Mouse (Mus musculus) neural tube, embryonic 12.5 days (tissue): Measurements from ENCODE around the gene Mavs. TPM values are rescaled to one million over a fixed set of nuclear protein-coding genes. Genes with fewer than 3 reads are reported as not detected.

Experiments
- ATAC-seq: fragments of 200-750 bp; cut with Nextera tagmentation; 2 replicates; pipeline ENCODE4 v1.8.0; 2017; ENCODE audit warnings: low read depth, mild to moderate bottlenecking, moderate TSS enrichment, moderate library complexity; ENCODE audit not compliant: low FRiP score
- H3K27ac ChIP-seq: fragments of 300-500 bp; sonication (generic); 2 replicates; pipeline ENCODE4 v1.5.1; 2016
- H3K27me3 ChIP-seq: fragments of 300-500 bp; sonication (generic); replicated peaks from 2 replicates; pipeline ENCODE4 v1.6.1; 2016; ENCODE audit warnings: mild to moderate bottlenecking
- H3K36me3 ChIP-seq: fragments of 300-500 bp; sonication (generic); 2 replicates; pipeline ENCODE4 v1.6.1; 2016; ENCODE audit warnings: mild to moderate bottlenecking
- H3K4me1 ChIP-seq: fragments of 300-500 bp; sonication (generic); 2 replicates; pipeline ENCODE4 v1.6.1; 2016
- H3K4me2 ChIP-seq: fragments of 300-500 bp; sonication (generic); replicated peaks from 2 replicates; pipeline ENCODE4 v1.6.1; 2016; ENCODE audit warnings: mild to moderate bottlenecking
- H3K4me3 ChIP-seq: fragments of 300-500 bp; sonication (generic); 2 replicates; pipeline ENCODE4 v1.5.1; 2016
- H3K9ac ChIP-seq: fragments of 300-500 bp; sonication (generic); 2 replicates; pipeline ENCODE4 v1.6.1; 2016; ENCODE audit warnings: mild to moderate bottlenecking
- H3K9me3 ChIP-seq: fragments of 300-500 bp; sonication (generic); 2 replicates; pipeline ENCODE4 v1.6.1; 2016; ENCODE audit warnings: mild to moderate bottlenecking
- WGBS: fragments of 180-500 bp; shearing (Covaris S2); methylation state at CpG from one replicate; pipeline ENCODE4 v1.1.7; 2016; 5-methylcytosine and 5-hydroxymethylcytosine counted together
- polyA plus RNA-seq: library from polyadenylated mRNA; unstranded; fragments of >200 nt; fragmentation: Nextera tagmentation; extraction: Ambion mirVana; gene quantifications from 2 replicates; pipeline ENCODE4 v1.2.1, GENCODE M21; 2016

The Mavs gene
- 9.5 and 10.3 TPM in 2 replicates for polyA plus RNA-seq

- Histone ChIP-seq H3K4me2 (peak within 1 kb of the TSS; percentile 78), H3K27ac (no peak within 1 kb of the TSS), H3K9ac (peak within 1 kb of the TSS; percentile 58), H3K4me3 (peak within 1 kb of the TSS; percentile 51), H3K36me3 (no peaks in the 10 kb centered on the region), H3K27me3 (no peaks in the 10 kb centered on the region), H3K9me3 (no peaks in the 10 kb centered on the region), H3K4me1 (peaks cover 11% of the 10 kb centered on the region)
- 10% methylated on average over 29 of the region's 29 CpGs for WGBS
- peak; percentile 100 for ATAC-seq
Measured at GRCm38 (mm10) chr2:131233307-131234126, at the start of gene Mavs. Gene Mavs (plus strand): TSS chr2:131234063.

DNA sequence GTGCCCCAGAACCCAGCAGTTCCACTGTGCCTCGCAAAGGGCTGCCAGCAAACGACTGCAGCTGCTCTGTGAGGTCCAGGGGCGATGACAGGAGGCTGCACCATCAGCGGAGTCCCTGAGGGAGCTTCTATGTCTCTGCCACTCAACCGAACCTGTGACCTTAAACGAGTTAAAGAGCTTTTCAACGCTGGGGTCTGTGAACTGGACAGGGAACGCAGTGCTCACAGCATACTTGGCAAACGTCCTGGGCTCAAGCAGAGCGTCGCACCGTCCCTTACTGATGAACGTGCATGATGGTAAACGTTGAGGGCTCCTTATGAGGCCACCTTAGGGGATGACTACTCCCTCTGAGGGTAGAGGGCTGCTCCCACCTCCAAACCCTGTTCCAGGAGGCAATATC, 47.5 kb upstream of the Mavs start:
- ATAC-seq = no peak; the same call in 1 of the 2 replicates
- Histone ChIP-seq H3K27me3 (no peaks in the 10 kb centered on the region), H3K4me1 (peaks cover 47% of the 10 kb centered on the region), H3K4me3 (peak overlapping the region; percentile 71), H3K9me3 (no peaks in the 10 kb centered on the region), H3K36me3 (no peaks in the 10 kb centered on the region), H3K27ac (no peak overlapping the region), H3K9ac (peak overlapping the region; percentile 75), H3K4me2 (peak overlapping the region; percentile 80)
- WGBS = under 1% methylated on average over 14 of the region's 14 CpGs

DNA sequence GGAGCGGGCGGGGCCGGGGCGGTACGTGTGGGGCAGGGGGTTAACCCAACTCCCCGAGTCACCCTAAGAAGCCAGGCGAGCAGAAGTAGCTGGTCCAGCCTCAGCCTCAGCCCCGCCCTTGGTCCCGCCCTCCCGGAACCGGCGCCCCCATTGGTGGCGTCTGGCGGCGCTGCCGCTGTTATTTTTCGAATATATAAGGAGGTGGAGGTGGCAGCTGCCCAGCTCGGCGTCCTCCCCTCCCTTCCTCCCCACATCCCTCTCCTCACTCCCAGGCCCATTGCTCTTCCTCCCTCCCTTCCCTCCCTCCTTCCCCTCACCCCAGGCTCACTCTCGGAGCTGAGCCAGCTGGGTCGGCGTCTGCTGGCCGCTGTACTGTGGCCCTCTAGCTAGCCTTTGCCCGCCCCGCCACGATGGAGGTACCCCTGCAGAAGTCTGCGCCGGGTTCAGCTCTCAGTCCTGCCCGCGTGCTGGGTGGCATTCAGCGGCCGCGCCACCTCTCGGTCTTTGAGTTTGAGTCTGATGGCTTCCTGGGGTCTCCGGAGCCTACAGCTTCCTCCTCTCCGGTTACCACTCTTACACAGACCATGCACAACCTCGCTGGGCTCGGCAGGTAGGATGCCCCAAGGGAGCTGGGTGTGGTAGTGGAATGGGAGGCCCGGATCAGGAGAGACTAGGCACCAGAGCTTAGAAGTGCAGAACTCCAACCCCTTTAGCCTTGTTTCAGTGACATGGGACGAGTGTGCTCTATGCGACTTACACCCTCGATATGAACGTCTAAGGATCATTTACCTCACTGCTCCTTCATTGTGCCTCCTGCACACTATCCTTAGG, 46.9 kb upstream of the Mavs start, which contains the start of the genes Cdc25b and Spef1:
TSS of gene Cdc25b (plus strand) at position 179 of the 831 bp plus-strand sequence.
TSS of gene Spef1 (minus strand) at position 512 of the 831 bp plus-strand sequence.
- 2% methylated on average over 43 of the region's 43 CpGs for WGBS

DNA sequence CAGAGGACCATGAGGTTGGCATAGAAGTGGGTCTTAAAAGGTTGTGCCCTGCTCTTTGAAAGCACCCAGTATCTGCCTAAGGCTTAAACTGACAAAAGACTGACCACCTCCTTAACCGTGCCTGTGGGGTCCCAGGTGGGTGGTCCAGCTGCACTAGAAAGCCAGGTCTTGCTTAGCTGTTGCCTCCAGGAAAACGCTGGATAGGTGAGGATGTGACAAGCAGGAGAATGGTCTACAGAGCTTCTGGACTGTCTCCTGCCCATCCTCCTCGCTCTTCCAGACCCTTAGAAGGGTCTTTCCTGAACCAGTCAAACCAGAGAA, 46.3 kb upstream of the Mavs start:
- no peaks in the 10 kb centered on the region for H3K9me3 ChIP-seq
- peaks cover 50% of the 10 kb centered on the region for H3K4me1 ChIP-seq
- peaks cover 2% of the 10 kb centered on the region for H3K36me3 ChIP-seq
- H3K27ac ChIP-seq = no peak overlapping the region
- no peaks in the 10 kb centered on the region for H3K27me3 ChIP-seq
- H3K9ac ChIP-seq = peak overlapping the region; percentile 75
- WGBS = 23% methylated on average over 3 of the region's 3 CpGs
- peak overlapping the region; percentile 80 for H3K4me2 ChIP-seq
- H3K4me3 ChIP-seq = peak overlapping the region; percentile 71
- ATAC-seq = no peak

More for the DNA sequence above, 46.9 kb upstream of the Mavs start, which contains the start of the genes Cdc25b and Spef1:
- H3K4me1 ChIP-seq = peaks cover 50% of the 10 kb centered on the region
- ATAC-seq = peak; percentile 72
- no peaks in the 10 kb centered on the region for H3K27me3 ChIP-seq
- no peaks in the 10 kb centered on the region for H3K36me3 ChIP-seq
- no peaks in the 10 kb centered on the region for H3K9me3 ChIP-seq
- peak within 1 kb of the TSS; percentile 71 for H3K4me3 ChIP-seq
- peak within 1 kb of the TSS; percentile 80 for H3K4me2 ChIP-seq
- peak within 1 kb of the TSS; percentile 64 for H3K27ac ChIP-seq
- H3K9ac ChIP-seq = peak within 1 kb of the TSS; percentile 75

DNA sequence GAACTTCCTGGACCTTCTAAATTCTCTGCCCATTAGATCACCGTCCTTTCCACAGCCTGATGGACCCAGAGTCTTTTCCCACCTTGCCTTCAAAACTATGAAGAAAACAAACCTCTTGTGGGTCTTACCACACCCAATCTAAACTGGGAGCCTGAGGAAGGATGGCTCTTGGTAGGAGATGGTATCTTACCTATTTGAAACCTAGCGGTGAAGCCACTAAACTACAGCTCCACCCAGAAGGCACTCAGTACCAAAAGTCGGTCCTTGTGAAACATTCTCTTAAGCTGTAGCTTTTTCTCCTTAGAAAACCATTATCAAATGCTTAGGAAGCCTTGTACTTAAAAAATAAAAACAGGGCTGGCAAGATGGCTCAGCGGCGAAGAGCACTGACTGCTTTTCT, 45.6 kb upstream of the Mavs start:
- WGBS = 94% methylated on average over 5 of the region's 5 CpGs
- H3K4me3 ChIP-seq = peak overlapping the region; percentile 71
- peaks cover 50% of the 10 kb centered on the region for H3K4me1 ChIP-seq

DNA sequence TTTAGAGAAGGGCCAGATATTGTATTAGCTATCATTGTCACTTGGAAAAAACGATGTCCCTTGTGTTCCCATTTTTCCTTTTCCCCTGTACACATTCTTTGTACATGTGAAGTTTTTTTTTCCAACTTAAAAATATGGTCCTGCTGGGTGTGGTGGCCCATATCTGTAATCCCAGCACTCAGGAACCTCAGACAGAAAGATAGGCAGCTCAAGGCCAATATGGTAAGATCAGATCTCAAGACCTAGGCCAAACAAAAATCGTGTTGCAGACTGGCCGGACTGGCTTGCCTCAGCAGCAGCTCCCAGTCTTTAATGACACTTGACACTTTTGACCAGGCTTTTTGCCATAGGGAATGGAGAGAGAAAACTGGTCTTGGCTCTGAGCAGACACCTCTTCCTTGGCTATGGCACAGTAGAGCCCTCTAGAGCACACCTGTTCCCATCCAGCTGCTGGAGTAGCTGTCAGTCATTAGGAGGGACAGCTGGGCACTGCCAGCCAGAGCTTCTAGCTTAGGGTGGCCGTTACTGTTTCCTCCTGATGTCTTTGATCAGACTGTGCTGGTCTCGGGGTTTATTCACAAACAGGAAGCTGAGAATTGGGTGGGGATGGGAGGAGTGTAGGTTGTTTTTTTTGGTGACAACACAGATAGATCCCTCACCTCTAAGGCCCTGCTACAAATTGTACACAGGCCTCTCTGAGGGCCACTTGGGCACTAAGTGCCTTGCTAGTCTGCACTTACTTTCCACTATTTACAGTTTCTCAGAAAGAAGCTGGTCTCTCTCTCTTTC, 44.1 kb upstream of the Mavs start:
- Histone ChIP-seq H3K27me3 (no peaks in the 10 kb centered on the region), H3K4me2 (peak overlapping the region; percentile 80), H3K4me1 (peaks cover 50% of the 10 kb centered on the region), H3K9me3 (no peaks in the 10 kb centered on the region), H3K27ac (peak overlapping the region; percentile 70; the same call in 1 of the 2 replicates), H3K9ac (0 out of 2 replicates have a peak overlapping the region, but pooled peaks have one; percentile 17), H3K36me3 (peaks cover 24% of the 10 kb centered on the region), H3K4me3 (no peak overlapping the region)
- ATAC-seq = no peak
- 54% methylated on average over 5 of the region's 5 CpGs for WGBS

More for the DNA sequence above, 45.6 kb upstream of the Mavs start:
- 0 out of 2 replicates have a peak overlapping the region, but pooled peaks have one; percentile 75 for H3K9ac ChIP-seq
- no peaks in the 10 kb centered on the region for H3K9me3 ChIP-seq
- no peak for ATAC-seq
- H3K36me3 ChIP-seq = peaks cover 10% of the 10 kb centered on the region
- peak overlapping the region; percentile 80 for H3K4me2 ChIP-seq
- H3K27me3 ChIP-seq = no peaks in the 10 kb centered on the region
- no peak overlapping the region for H3K27ac ChIP-seq

- Histone ChIP-seq H3K9ac (0 out of 2 replicates have a peak overlapping the region, but pooled peaks have one; percentile 8), H3K27ac (peak overlapping the region; percentile 70), H3K36me3 (peaks cover 29% of the 10 kb centered on the region), H3K27me3 (no peaks in the 10 kb centered on the region), H3K4me2 (peak overlapping the region; percentile 80), H3K4me1 (peaks cover 50% of the 10 kb centered on the region), H3K4me3 (no peak overlapping the region), H3K9me3 (no peaks in the 10 kb centered on the region)
- 9% methylated on average over 10 of the region's 10 CpGs for WGBS
- peak; percentile 81 for ATAC-seq
Measured at GRCm38 (mm10) chr2:131190344-131191004, 43.4 kb upstream of the Mavs start.

- WGBS = 71% methylated on average over 7 of the region's 7 CpGs
- peaks cover 29% of the 10 kb centered on the region for H3K36me3 ChIP-seq
- ATAC-seq = no peak
- H3K9me3 ChIP-seq = no peaks in the 10 kb centered on the region
- H3K4me1 ChIP-seq = peaks cover 48% of the 10 kb centered on the region
- H3K27ac ChIP-seq = peak overlapping the region; percentile 70
- no peak overlapping the region for H3K4me3 ChIP-seq
- peak overlapping the region; percentile 80 for H3K4me2 ChIP-seq
- H3K9ac ChIP-seq = 0 out of 2 replicates have a peak overlapping the region, but pooled peaks have one; percentile 8
- H3K27me3 ChIP-seq = no peaks in the 10 kb centered on the region
Measured at GRCm38 (mm10) chr2:131191005-131191390, 42.9 kb upstream of the Mavs start.

GRCm38 (mm10) chr2:131196606-131197316, 37.1 kb upstream of the Mavs start:
- Histone ChIP-seq H3K4me3 (no peak overlapping the region), H3K4me1 (no peaks in the 10 kb centered on the region), H3K9ac (0 out of 2 replicates have a peak overlapping the region, but pooled peaks have one; percentile 5), H3K27me3 (no peaks in the 10 kb centered on the region), H3K4me2 (no peak overlapping the region), H3K36me3 (peaks cover 56% of the 10 kb centered on the region), H3K27ac (no peak overlapping the region), H3K9me3 (no peaks in the 10 kb centered on the region)
- WGBS = 89% methylated on average over 16 of the region's 16 CpGs
- ATAC-seq = no peak

DNA sequence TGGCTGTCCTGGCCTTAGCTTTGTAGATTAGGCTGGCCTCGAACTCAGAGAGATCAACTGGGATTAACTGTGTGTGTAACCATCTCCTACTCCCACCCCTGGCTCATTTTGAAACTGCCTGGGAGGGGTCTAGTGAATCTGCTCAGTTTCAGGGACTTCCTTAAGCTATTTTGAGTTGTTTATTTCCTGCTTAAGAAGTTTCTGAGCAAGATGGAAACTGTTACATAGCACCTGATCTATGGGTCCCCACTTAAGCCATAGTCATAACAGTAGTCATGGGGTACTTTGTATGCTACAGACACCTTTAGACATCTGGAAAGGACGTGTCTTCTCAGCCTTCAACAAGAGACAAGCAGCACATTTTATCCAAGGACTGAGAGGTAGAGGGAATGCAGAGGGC, 33.2 kb upstream of the Mavs start:
- H3K36me3 ChIP-seq = peaks cover 27% of the 10 kb centered on the region
- no peaks in the 10 kb centered on the region for H3K27me3 ChIP-seq
- no peaks in the 10 kb centered on the region for H3K4me1 ChIP-seq
- no peaks in the 10 kb centered on the region for H3K9me3 ChIP-seq
- 91% methylated on average over 2 of the region's 2 CpGs for WGBS
- H3K4me2 ChIP-seq = no peak overlapping the region
- no peak overlapping the region for H3K4me3 ChIP-seq
- H3K9ac ChIP-seq = no peak overlapping the region
- no peak overlapping the region for H3K27ac ChIP-seq
- ATAC-seq = no peak
